Mouse (Mus musculus) midbrain, postnatal 0 days (tissue): ENCODE data around the gene Sh3bp5. TPM values are rescaled to one million over a fixed set of nuclear protein-coding genes. Genes with fewer than 3 reads are reported as not detected.

Experiments
- ATAC-seq: fragments of 200-750 bp; cut with Nextera tagmentation; 2 replicates; pipeline ENCODE4 v1.8.0; 2017; ENCODE audit warnings: moderate number of reproducible peaks, mild to moderate bottlenecking, moderate TSS enrichment, moderate library complexity; ENCODE audit not compliant: low FRiP score
- DNase-seq: peaks from one replicate; pipeline ENCODE4 v3.0.0-alpha.2; 2015; ENCODE audit warnings: low spot score
- H3K27ac ChIP-seq: fragments of 300-500 bp; sonication (generic); 2 replicates; pipeline ENCODE4 v1.5.1; 2014; ENCODE audit warnings: low read depth, mild to moderate bottlenecking, low read length, mixed read lengths
- H3K27me3 ChIP-seq: fragments of 300-500 bp; sonication (generic); 2 replicates; pipeline ENCODE4 v1.6.1; 2014; ENCODE audit warnings: low read length, control low read depth, mixed read lengths; ENCODE audit not compliant: insufficient read depth
- H3K36me3 ChIP-seq: fragments of 300-500 bp; sonication (generic); 2 replicates; pipeline ENCODE4 v1.6.1; 2014; ENCODE audit warnings: low read length, control low read depth, mixed read lengths; ENCODE audit not compliant: insufficient read depth
- H3K4me1 ChIP-seq: fragments of 300-500 bp; sonication (generic); 2 replicates; pipeline ENCODE4 v1.6.1; 2014; ENCODE audit warnings: mild to moderate bottlenecking, control low read depth, antibody characterized with exemption, low read length, mixed read lengths; ENCODE audit not compliant: insufficient read depth
- H3K4me2 ChIP-seq: fragments of 300-500 bp; sonication (generic); 2 replicates; pipeline ENCODE4 v1.6.1; 2014; ENCODE audit warnings: low read depth, mild to moderate bottlenecking, low read length, mixed read lengths; ENCODE audit not compliant: poor library complexity, severe bottlenecking
- H3K4me3 ChIP-seq: fragments of 300-500 bp; sonication (generic); 2 replicates; pipeline ENCODE4 v1.5.1; 2014; ENCODE audit warnings: low read depth, mild to moderate bottlenecking, low read length, moderate library complexity
- H3K9ac ChIP-seq: fragments of 300-500 bp; sonication (generic); replicated peaks from 2 replicates; pipeline ENCODE4 v1.6.1; 2014; ENCODE audit warnings: mild to moderate bottlenecking, low read length, moderate library complexity, mixed read lengths; ENCODE audit not compliant: poor library complexity, severe bottlenecking
- H3K9me3 ChIP-seq: fragments of 300-500 bp; sonication (generic); 2 replicates; pipeline ENCODE4 v1.6.1; 2016; ENCODE audit warnings: low read length, control low read depth
- CTCF ChIP-seq: IDR thresholded peaks from 2 replicates; pipeline ENCODE4 v1.5.1; 2016; ENCODE audit warnings: antibody characterized with exemption, mild to moderate bottlenecking
- WGBS: fragments of 180-500 bp; shearing (Covaris S2); extraction: QIAGEN DNeasy Blood & Tissue Kit; methylation state at CpG from one replicate; pipeline ENCODE4 v1.1.7; 2014; 5-methylcytosine and 5-hydroxymethylcytosine counted together
- polyA plus RNA-seq: library from polyadenylated mRNA; unstranded; fragments of >200 nt; fragmentation: Nextera tagmentation; extraction: Ambion mirVana; gene quantifications from 2 replicates; pipeline ENCODE4 v1.2.1, GENCODE M21; 2015
- total RNA-seq: library from RNA; depleted of rRNA; stranded (reverse); fragments of >200 nt; gene quantifications from 2 replicates; pipeline ENCODE4 v1.2.3, GENCODE M21; 2014

Gene Sh3bp5
- total and polyA plus RNA-seq, 2 experiments from 2014 or later = 61.7 to 165 TPM

GRCm38 (mm10) chr14:31327196-31327595, 108.7 kb downstream of the Sh3bp5 start:
- no peaks in the 10 kb centered on the region for H3K36me3 ChIP-seq
- ATAC-seq = no peak

GRCm38 (mm10) chr14:31326770-31327169, 109.1 kb downstream of the Sh3bp5 start:
- H3K4me3 ChIP-seq = no peak overlapping the region
- WGBS = 79% methylated on average over 7 of the region's 7 CpGs
- H3K9me3 ChIP-seq = no peaks in the 10 kb centered on the region
- H3K4me2 ChIP-seq = no peak overlapping the region
- ATAC-seq = no peak
- no peak for DNase-seq
- no peak overlapping the region for H3K27ac ChIP-seq
- no peaks in the 10 kb centered on the region for H3K4me1 ChIP-seq
- no peaks in the 10 kb centered on the region for H3K36me3 ChIP-seq
- H3K27me3 ChIP-seq = peaks cover 4% of the 10 kb centered on the region; the same call in 1 of the 2 replicates
- TF ChIP-seq CTCF = no peak
- no peak overlapping the region for H3K9ac ChIP-seq

More at GRCm38 (mm10) chr14:31327196-31327595, 108.7 kb downstream of the Sh3bp5 start:
- Histone ChIP-seq H3K9ac (no peak overlapping the region), H3K4me1 (no peaks in the 10 kb centered on the region), H3K9me3 (no peaks in the 10 kb centered on the region), H3K27ac (no peak overlapping the region), H3K4me3 (no peak overlapping the region), H3K4me2 (no peak overlapping the region), H3K27me3 (peaks cover 4% of the 10 kb centered on the region; the same call in 1 of the 2 replicates)
- WGBS = 83% methylated on average over 1 of the region's 1 CpGs
- no peak for DNase-seq
- no peak for TF ChIP-seq CTCF

- H3K36me3 ChIP-seq = no peaks in the 10 kb centered on the region
- H3K27ac ChIP-seq = no peak overlapping the region
- 37% methylated on average over 5 of the region's 5 CpGs for WGBS
- H3K4me2 ChIP-seq = no peak overlapping the region
- no peak overlapping the region for H3K9ac ChIP-seq
- H3K4me1 ChIP-seq = no peaks in the 10 kb centered on the region
- ATAC-seq = no peak
- H3K27me3 ChIP-seq = peaks cover under 1% of the 10 kb centered on the region; the same call in 1 of the 2 replicates
- no peaks in the 10 kb centered on the region for H3K9me3 ChIP-seq
- no peak for DNase-seq
- H3K4me3 ChIP-seq = no peak overlapping the region
- 0 out of 2 replicates have a peak, but pooled peaks have one; percentile 27 for TF ChIP-seq CTCF
These were observed 110.3 kb downstream of the Sh3bp5 start for GRCm38 (mm10) chr14:31325551-31325950.

- no peaks in the 10 kb centered on the region for H3K4me1 ChIP-seq
- H3K36me3 ChIP-seq = no peaks in the 10 kb centered on the region
- H3K9me3 ChIP-seq = no peaks in the 10 kb centered on the region
- TF ChIP-seq CTCF = no peak
- H3K27ac ChIP-seq = no peak overlapping the region
- H3K9ac ChIP-seq = no peak overlapping the region
- 76% methylated on average over 10 of the region's 10 CpGs for WGBS
- ATAC-seq = no peak
- H3K4me2 ChIP-seq = no peak overlapping the region
- H3K27me3 ChIP-seq = no peaks in the 10 kb centered on the region
- no peak overlapping the region for H3K4me3 ChIP-seq
- DNase-seq = no peak
These were observed 111.0 kb downstream of the Sh3bp5 start for GRCm38 (mm10) chr14:31324851-31325250.

GRCm38 (mm10) chr14:31323849-31324792, 111.8 kb downstream of the Sh3bp5 start, which contains the start of gene Dnah1:
Dnah1 (minus strand) TSS chr14:31323896.
- 32% methylated on average over 28 of the region's 28 CpGs for WGBS
- H3K9ac ChIP-seq = no peak within 1 kb of the TSS
- H3K4me1 ChIP-seq = no peaks in the 10 kb centered on the region
- H3K4me2 ChIP-seq = peak within 1 kb of the TSS; percentile 46
- peak within 1 kb of the TSS; percentile 15; the same call in 1 of the 2 replicates for H3K4me3 ChIP-seq
- ATAC-seq (peak; percentile 34; the same call in 1 of the 2 replicates), DNase-seq (peak; percentile 26)
- no peaks in the 10 kb centered on the region for H3K9me3 ChIP-seq
- no peak for TF ChIP-seq CTCF
- no peaks in the 10 kb centered on the region for H3K27me3 ChIP-seq
- no peak within 1 kb of the TSS for H3K27ac ChIP-seq
- no peaks in the 10 kb centered on the region for H3K36me3 ChIP-seq

GRCm38 (mm10) chr14:31323189-31323588, 112.7 kb downstream of the Sh3bp5 start:
- ATAC-seq (no peak), DNase-seq (no peak)
- peak overlapping the region; percentile 46; the same call in 1 of the 2 replicates for H3K4me2 ChIP-seq
- WGBS = 78% methylated on average over 4 of the region's 4 CpGs
- H3K4me1 ChIP-seq = no peaks in the 10 kb centered on the region
- H3K9me3 ChIP-seq = no peaks in the 10 kb centered on the region
- no peak overlapping the region for H3K9ac ChIP-seq
- TF ChIP-seq CTCF = no peak
- H3K27ac ChIP-seq = no peak overlapping the region
- H3K36me3 ChIP-seq = no peaks in the 10 kb centered on the region
- no peaks in the 10 kb centered on the region for H3K27me3 ChIP-seq
- peak overlapping the region; percentile 15; the same call in 1 of the 2 replicates for H3K4me3 ChIP-seq
